Mouse (Mus musculus): ENCODE results near the gene Pak6.

- TF ChIP-seq EP300 (IDR thresholded peaks at IDR 0.05; ENCODE audit: insufficient read depth, low read depth, low read length) (peak; percentile 14; the same call in 1 of the 2 replicates), POLR2A (IDR thresholded peaks at IDR 0.05; ENCODE audit: insufficient read depth, low read length) (no peak)
These were observed 43.0 kb upstream of the Pak6 start for GRCm38 (mm10) chr2:118620101-118620500.

Data from ES-Bruce4 (cell line).